Mouse (Mus musculus): ENCODE data around the gene Ubp1.

Gene Ubp1

GRCm38 (mm10) chr9:114015724-114016123 is 85.0 kb downstream of the Ubp1 start:
- DNase-seq (ENCODE audit: low spot score), result no peak

- no peak for DNase-seq (ENCODE audit: low spot score)
Observed at GRCm38 (mm10) chr9:114016402-114016801, 85.7 kb downstream of the Ubp1 start.

GRCm38 (mm10) chr9:114019012-114019762 is 88.5 kb downstream of the Ubp1 start:
- no peak for DNase-seq (ENCODE audit: low spot score)

- no peak for DNase-seq (ENCODE audit: low spot score)
Observed at GRCm38 (mm10) chr9:114022141-114022540, 91.4 kb downstream of the Ubp1 start.

GRCm38 (mm10) chr9:114025182-114025581 is 94.4 kb downstream of the Ubp1 start:
- DNase-seq (ENCODE audit: low spot score), result no peak

GRCm38 (mm10) chr9:114025846-114026245 is 95.1 kb downstream of the Ubp1 start:
- DNase-seq (ENCODE audit: low spot score), result no peak

- DNase-seq (ENCODE audit: low spot score), result peak; percentile 31
Observed at GRCm38 (mm10) chr9:114026261-114026934, 95.7 kb downstream of the Ubp1 start.

Measured in ovary, postnatal 14 days (tissue).